Mouse (Mus musculus) liver, embryonic 14.5 days (tissue): ENCODE data around the gene Dap. TPM values are rescaled to one million over a fixed set of nuclear protein-coding genes. Genes with fewer than 3 reads are reported as not detected.

Experiments
- ATAC-seq: fragments of 200-750 bp; cut with Nextera tagmentation; 2 replicates; pipeline ENCODE4 v1.8.0; 2017; ENCODE audit warnings: moderate number of reproducible peaks, mild to moderate bottlenecking, moderate library complexity; ENCODE audit not compliant: insufficient read depth
- DNase-seq, 3 experiments: peaks; one replicate each; pipeline ENCODE4 v3.0.0-alpha.2; 2012 to 2013; ENCODE audit warnings: low read depth in 3 of 3, low spot score in 3 of 3
- H3K27ac ChIP-seq: fragments of 300-500 bp; sonication (generic); 2 replicates; pipeline ENCODE4 v1.5.1; 2014; ENCODE audit warnings: moderate library complexity, mild to moderate bottlenecking, control low read depth, inconsistent platforms
- H3K27me3 ChIP-seq: fragments of 300-500 bp; sonication (generic); 2 replicates; pipeline ENCODE4 v1.6.1; 2014; ENCODE audit warnings: mild to moderate bottlenecking, low read length, moderate library complexity; ENCODE audit not compliant: control insufficient read depth, insufficient read depth
- H3K36me3 ChIP-seq: fragments of 300-500 bp; sonication (generic); replicated peaks from 2 replicates; pipeline ENCODE4 v1.6.1; 2014; ENCODE audit warnings: low read depth; ENCODE audit not compliant: control insufficient read depth, insufficient read depth
- H3K4me1 ChIP-seq, 2 experiments: fragments of 200-500 bp in 1 of 2; fragments of 300-500 bp in 1 of 2; sonication (generic) in 1 of 2; replicated peaks; 2 replicates each; pipeline ENCODE4 v1.6.1; 2012 to 2014; ENCODE audit warnings: antibody characterized with exemption in 1 of 2, inconsistent platforms in 1 of 2, low read length in 1 of 2; ENCODE audit not compliant: control insufficient read depth in 2 of 2, insufficient read depth in 2 of 2
- H3K4me2 ChIP-seq: fragments of 300-500 bp; sonication (generic); 2 replicates; pipeline ENCODE4 v1.6.1; 2014; ENCODE audit warnings: low read depth, mild to moderate bottlenecking, control low read depth, moderate library complexity
- H3K4me3 ChIP-seq, 2 experiments: fragments of 200-500 bp in 1 of 2; fragments of 300-500 bp in 1 of 2; sonication (generic) in 1 of 2; 2 replicates each; pipeline ENCODE4 v1.5.1; 2012 to 2014; ENCODE audit warnings: low read depth in 2 of 2, low read length in 2 of 2, mild to moderate bottlenecking in 2 of 2, control low read depth in 1 of 2, inconsistent platforms in 1 of 2, moderate library complexity in 1 of 2; ENCODE audit not compliant: insufficient read depth in 1 of 2
- H3K9ac ChIP-seq: fragments of 300-500 bp; sonication (generic); replicated peaks from 2 replicates; pipeline ENCODE4 v1.6.1; 2014; ENCODE audit warnings: mild to moderate bottlenecking, control low read depth, moderate library complexity
- H3K9me3 ChIP-seq: fragments of 300-500 bp; sonication (generic); 2 replicates; pipeline ENCODE4 v1.6.1; 2016; ENCODE audit warnings: low read length, mixed read lengths; ENCODE audit not compliant: control insufficient read depth
- CTCF ChIP-seq: IDR thresholded peaks from 2 replicates; pipeline ENCODE4 v1.5.1; 2016; ENCODE audit warnings: antibody characterized with exemption, low read depth, control low read depth
- EP300 ChIP-seq: IDR thresholded peaks from 2 replicates; pipeline ENCODE4 v1.6.1; 2016; ENCODE audit warnings: antibody characterized with exemption, low read depth
- WGBS: fragments of 180-500 bp; shearing (Covaris S2); extraction: QIAGEN DNeasy Blood & Tissue Kit; methylation state at CpG from one replicate; pipeline ENCODE4 v1.1.7; 2014; ENCODE audit not compliant: insufficient replicate concordance; 5-methylcytosine and 5-hydroxymethylcytosine counted together
- polyA plus RNA-seq, 2 experiments: library from polyadenylated mRNA; depleted of rRNA in 1 of 2; stranded (reverse) in 1 of 2; unstranded in 1 of 2; fragments of >200 nt; fragmentation: Nextera tagmentation in 1 of 2; extraction: Ambion mirVana in 1 of 2; gene quantifications; 2 replicates each; pipeline versions ENCODE4 v1.2.1 to v1.2.3; 2012 to 2014

Gene Dap
- polyA plus RNA-seq, 2 experiments: 22.5 to 44.4 TPM

GRCm38 (mm10) chr15:31254939-31255535 is 30.9 kb downstream of the Dap start:
- no peak for DNase-seq

GRCm38 (mm10) chr15:31255762-31256161 is 31.6 kb downstream of the Dap start:
- Histone ChIP-seq H3K4me1 (peaks cover 11 to 21% of the 10 kb centered on the region in 2 experiments), H3K4me3 (no peak overlapping the region), H3K27ac (no peak overlapping the region), H3K9me3 (no peaks in the 10 kb centered on the region), H3K36me3 (no peaks in the 10 kb centered on the region), H3K27me3 (no peaks in the 10 kb centered on the region), H3K4me2 (no peak overlapping the region), H3K9ac (no peak overlapping the region)
- no peak for DNase-seq
- 79% methylated on average over 6 of the region's 6 CpGs for WGBS
- TF ChIP-seq CTCF: no peak
- TF ChIP-seq EP300: no peak
- no peak for ATAC-seq

More at GRCm38 (mm10) chr15:31254939-31255535, 30.9 kb downstream of the Dap start:
- no peak for ATAC-seq
- 69% methylated on average over 9 of the region's 9 CpGs for WGBS
- no peak overlapping the region for H3K4me3 ChIP-seq
- H3K36me3 ChIP-seq: no peaks in the 10 kb centered on the region
- no peaks in the 10 kb centered on the region for H3K9me3 ChIP-seq
- no peaks in the 10 kb centered on the region for H3K27me3 ChIP-seq
- H3K27ac ChIP-seq: no peak overlapping the region
- H3K9ac ChIP-seq: no peak overlapping the region
- H3K4me1 ChIP-seq: peaks cover 11 to 25% of the 10 kb centered on the region in 2 experiments
- no peak for TF ChIP-seq EP300
- no peak for TF ChIP-seq CTCF
- H3K4me2 ChIP-seq: no peak overlapping the region

- no peak overlapping the region for H3K4me2 ChIP-seq
- no peaks in the 10 kb centered on the region for H3K9me3 ChIP-seq
- no peak overlapping the region for H3K4me3 ChIP-seq
- ATAC-seq: no peak
- DNase-seq: no peak
- no peaks in the 10 kb centered on the region for H3K27me3 ChIP-seq
- no peaks in the 10 kb centered on the region for H3K36me3 ChIP-seq
- H3K9ac ChIP-seq: no peak overlapping the region
- H3K4me1 ChIP-seq: peaks cover 5 to 10% of the 10 kb centered on the region in 2 experiments
- TF ChIP-seq CTCF: no peak
- TF ChIP-seq EP300: no peak
- no peak overlapping the region for H3K27ac ChIP-seq
- 77% methylated on average over 1 of the region's 1 CpGs for WGBS
Observed at GRCm38 (mm10) chr15:31257329-31257728, 33.2 kb downstream of the Dap start.

- TF ChIP-seq EP300 (no peak), CTCF (no peak)
- no peak overlapping the region for H3K27ac ChIP-seq
Observed at GRCm38 (mm10) chr15:31258029-31258692, 34.0 kb downstream of the Dap start.

GRCm38 (mm10) chr15:31258693-31259439 is 34.8 kb downstream of the Dap start:
- 75% methylated on average over 18 of the region's 18 CpGs for WGBS

More at GRCm38 (mm10) chr15:31258029-31258692, 34.0 kb downstream of the Dap start:
- no peak overlapping the region for H3K9ac ChIP-seq
- no peak overlapping the region for H3K4me2 ChIP-seq
- no peaks in the 10 kb centered on the region for H3K36me3 ChIP-seq
- H3K4me3 ChIP-seq: no peak overlapping the region
- no peaks in the 10 kb centered on the region for H3K9me3 ChIP-seq
- 69% methylated on average over 21 of the region's 21 CpGs for WGBS
- H3K27me3 ChIP-seq: no peaks in the 10 kb centered on the region
- DNase-seq: no peak
- peaks cover 0 to 2% of the 10 kb centered on the region in 2 experiments; a peak in 1 of 4 replicates for H3K4me1 ChIP-seq
- no peak for ATAC-seq

More at GRCm38 (mm10) chr15:31258693-31259439, 34.8 kb downstream of the Dap start:
- no peak for DNase-seq
- Histone ChIP-seq H3K27me3 (no peaks in the 10 kb centered on the region), H3K9me3 (no peaks in the 10 kb centered on the region), H3K4me1 (no peaks in the 10 kb centered on the region), H3K4me2 (no peak overlapping the region), H3K36me3 (no peaks in the 10 kb centered on the region), H3K4me3 (no peak overlapping the region), H3K27ac (no peak overlapping the region), H3K9ac (no peak overlapping the region)
- peak; percentile 59 for TF ChIP-seq CTCF
- TF ChIP-seq EP300: no peak
- no peak for ATAC-seq
